Mouse (Mus musculus) thymus, postnatal 14 days (tissue): ENCODE data around the gene Tmem208.

ENCODE experiments used
- DNase-seq: peaks from one replicate; pipeline ENCODE4 v3.0.0; 2021

Tmem208 gene

DNA sequence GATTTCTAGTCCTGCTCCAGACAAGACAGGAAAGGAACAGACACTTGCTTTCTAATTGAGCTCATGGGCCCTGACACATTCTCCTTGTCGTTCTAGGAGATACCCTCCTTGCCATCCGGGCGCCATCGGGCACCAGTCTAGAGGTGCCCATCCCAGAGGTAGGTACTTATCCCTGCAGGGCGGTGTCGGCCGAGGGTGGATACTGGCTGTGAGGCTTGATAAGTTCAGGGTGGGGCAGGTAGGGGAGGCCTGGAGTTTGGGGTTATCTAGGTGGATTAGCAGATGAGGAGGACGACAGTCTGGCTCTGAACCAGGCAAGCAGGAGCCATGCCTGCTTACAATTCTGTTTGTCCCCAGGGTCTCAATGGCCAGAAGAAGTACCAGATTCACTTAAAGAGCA, 26.2 kb upstream of the Tmem208 start:
- no peak for DNase-seq

- no peak for DNase-seq
Measured at GRCm38 (mm10) chr8:105303396-105303795, 22.8 kb upstream of the Tmem208 start.

GRCm38 (mm10) chr8:105303874-105304273, 22.3 kb upstream of the Tmem208 start:
- no peak for DNase-seq

DNA sequence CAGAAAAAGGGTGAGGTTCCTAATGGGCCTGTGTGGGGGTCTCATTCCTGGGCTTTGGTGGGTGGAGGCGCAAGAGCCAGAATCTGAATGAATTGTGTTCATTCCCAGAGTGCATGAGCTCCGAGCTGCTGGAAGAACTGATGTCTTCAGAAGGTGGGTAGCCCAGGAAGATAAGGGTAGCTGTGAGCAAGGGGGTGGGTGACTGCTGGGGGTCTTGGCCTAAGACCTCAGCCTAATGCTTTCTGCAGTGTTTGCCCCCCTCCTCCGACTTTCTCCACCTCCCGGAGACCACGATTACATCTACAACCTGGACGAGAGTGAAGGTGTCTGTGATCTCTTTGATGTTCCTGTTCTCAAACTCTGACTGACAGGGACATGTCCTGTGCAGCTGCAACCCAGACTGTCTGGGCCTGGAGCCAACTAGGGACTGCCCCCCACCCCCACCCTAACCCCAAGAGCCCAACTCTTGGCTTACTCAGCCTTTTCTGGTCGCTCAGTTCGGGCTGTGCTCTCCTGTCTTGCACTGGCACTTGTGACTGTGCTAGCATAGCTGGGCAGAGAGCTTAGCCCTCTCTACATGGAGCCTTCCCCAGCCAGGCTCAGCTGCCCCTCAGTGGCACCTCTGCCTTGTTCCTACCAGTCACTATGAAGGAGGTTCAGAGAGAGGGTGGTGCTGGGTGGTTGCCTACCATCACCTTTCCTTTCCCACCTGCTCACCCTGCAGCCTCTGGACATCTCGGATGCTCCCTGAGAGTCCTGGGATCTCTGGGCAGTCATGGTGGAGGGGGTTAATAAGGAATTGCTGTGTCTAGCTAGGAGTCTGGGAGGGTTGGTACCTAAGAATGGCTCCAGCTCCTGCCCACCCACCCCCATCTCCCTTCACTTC, 21.6 kb upstream of the Tmem208 start:
- DNase-seq: no peak

DNA sequence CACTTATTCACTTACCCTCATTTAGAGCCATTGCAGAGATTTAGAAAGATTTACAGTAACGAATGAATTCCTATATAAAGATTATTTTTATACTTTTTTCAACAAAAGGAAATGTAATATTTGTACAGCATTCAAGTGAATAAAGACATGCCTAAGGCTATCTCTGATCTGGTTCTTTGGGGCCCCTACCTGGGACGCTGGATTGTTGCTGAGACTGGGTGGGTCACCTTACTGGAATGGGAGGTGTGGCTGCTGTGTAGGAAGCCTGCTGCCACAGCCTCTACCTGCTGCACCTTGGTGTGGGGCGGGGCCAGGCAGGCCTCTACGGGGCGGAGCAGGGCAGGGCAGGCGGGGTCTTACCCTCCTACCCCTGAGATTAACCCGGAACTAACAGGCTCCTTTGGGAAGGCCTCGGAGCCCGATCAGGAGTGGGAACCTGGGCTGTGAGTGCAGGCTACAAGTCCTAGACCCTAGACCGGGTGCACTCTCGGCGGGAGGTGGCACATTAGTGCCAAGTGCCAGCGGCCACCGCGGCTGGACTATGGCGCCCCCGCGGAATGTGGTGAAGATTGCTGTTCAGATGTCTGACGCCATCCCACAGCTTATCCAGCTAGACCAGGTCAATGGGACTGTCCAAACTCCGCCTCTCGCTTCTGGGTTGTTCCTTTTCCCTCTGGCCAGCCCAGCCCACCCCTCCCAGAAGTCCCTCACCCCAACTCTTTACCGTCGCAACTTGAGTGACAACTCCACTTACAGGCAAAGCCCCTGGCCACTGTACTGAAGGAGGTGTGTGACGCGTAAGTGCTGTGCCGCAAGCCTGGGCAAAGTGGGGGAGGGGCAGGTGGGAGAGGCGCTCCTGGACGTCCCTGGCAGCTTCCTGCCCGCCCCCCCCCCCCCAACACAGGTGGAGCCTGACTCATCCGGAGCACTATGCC, 20.7 kb upstream of the Tmem208 start, which contains the start of gene Elmo3:
Elmo3 (plus strand) TSS at position 391 of the 935 bp plus-strand sequence.
- peak; percentile 79 for DNase-seq

GRCm38 (mm10) chr8:105306146-105306691, 19.9 kb upstream of the Tmem208 start:
- no peak for DNase-seq

- no peak for DNase-seq
Measured at GRCm38 (mm10) chr8:105307670-105308069, 18.5 kb upstream of the Tmem208 start.

GRCm38 (mm10) chr8:105308428-105308827, 17.7 kb upstream of the Tmem208 start:
- DNase-seq: no peak

DNA sequence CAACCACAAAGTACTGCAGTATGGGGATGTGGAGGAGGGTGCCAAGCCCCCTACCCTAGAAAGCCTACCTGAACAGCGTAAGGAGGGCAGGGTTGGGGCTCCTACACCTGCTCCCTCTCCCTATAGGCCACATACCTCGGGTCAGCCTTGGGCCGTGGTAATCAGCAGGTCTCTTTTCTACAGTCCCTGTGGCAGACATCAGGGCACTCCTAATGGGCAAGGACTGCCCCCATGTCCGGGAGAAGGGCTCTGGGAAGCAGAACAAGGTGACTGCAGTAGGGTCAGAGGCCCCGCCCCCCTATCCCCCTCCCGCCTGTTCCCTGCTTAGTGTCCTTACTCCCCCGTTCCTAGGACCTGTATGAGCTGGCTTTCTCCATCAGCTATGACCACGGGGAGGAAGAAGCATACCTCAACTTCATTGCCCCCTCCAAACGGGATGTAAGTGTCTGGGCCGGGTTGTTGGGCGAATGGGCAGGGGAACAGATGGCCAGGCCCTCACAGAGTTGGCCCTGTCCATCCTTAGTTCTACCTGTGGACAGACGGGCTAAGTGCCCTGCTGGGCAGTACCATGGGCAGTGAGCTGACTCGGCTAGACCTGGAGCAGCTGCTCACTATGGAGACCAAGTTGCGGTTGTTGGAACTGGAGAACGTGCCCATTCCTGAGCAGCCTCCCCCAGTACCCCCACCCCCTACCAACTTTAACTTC, 16.9 kb upstream of the Tmem208 start:
- DNase-seq: no peak

GRCm38 (mm10) chr8:105310118-105310517, 16.0 kb upstream of the Tmem208 start:
- no peak for DNase-seq

GRCm38 (mm10) chr8:105311718-105312117, 14.4 kb upstream of the Tmem208 start:
- DNase-seq: no peak

GRCm38 (mm10) chr8:105312891-105313481, 13.2 kb upstream of the Tmem208 start:
- no peak for DNase-seq

DNA sequence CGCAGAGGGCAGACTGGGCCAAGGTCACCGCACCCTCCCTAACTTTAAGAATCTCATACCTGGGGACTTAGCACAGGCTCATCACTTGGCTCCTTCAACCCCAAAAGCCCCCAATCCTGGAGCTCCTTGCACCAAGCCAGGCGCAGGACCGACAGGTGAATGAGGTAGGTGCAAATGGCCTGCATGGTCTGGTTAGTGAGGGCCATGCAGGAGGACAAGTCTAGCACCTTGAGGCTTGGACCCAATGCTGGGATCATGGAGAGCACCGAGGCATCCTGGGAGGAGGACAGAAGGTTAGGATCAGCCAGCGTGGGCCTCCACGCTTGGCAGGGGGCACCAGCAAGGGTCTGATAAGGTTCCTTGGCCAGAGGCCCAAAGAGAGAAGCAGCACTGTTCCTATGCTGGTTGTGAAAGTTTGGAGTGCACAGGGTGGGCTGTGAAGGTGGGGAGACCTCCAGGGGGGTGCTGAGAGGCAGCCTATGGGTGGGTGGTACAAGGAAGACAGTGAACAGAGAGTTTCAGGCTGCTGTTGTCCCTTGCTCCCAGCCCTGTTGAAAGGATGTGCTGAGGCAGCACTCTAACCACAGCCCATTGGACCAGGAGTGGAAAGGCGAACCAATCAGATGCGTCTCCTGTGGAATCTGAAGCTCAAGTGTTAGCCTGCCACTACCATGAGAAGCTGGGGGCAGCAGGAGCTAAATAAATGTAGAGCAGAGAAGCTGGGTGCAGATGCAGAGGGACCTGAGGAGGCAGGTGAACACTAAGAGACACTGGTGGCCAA, 12.3 kb upstream of the Tmem208 start:
- DNase-seq: no peak

GRCm38 (mm10) chr8:105315073-105315769, 10.9 kb upstream of the Tmem208 start:
- DNase-seq: no peak

DNA sequence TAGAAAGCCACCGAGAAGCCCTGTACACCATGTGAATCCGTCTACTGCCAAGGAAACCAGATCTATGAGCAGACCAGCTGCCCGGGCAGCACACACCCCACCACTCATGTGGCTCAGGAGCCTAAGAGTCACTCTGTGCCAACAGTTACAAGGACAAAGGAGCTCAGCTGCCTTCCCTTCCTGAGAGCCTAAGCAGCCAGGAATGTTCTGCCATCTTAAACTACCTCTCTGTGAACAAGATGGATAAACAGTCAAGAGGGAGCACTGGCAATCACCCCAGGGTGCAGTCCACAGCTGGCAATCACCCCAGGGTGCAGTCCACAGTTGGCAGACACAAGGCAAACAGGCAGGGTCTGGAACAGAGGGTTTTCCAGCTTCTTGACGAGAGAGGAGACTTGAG, 8.2 kb upstream of the Tmem208 start:
- DNase-seq: no peak

GRCm38 (mm10) chr8:105318662-105319190, 7.4 kb upstream of the Tmem208 start:
- no peak for DNase-seq

DNA sequence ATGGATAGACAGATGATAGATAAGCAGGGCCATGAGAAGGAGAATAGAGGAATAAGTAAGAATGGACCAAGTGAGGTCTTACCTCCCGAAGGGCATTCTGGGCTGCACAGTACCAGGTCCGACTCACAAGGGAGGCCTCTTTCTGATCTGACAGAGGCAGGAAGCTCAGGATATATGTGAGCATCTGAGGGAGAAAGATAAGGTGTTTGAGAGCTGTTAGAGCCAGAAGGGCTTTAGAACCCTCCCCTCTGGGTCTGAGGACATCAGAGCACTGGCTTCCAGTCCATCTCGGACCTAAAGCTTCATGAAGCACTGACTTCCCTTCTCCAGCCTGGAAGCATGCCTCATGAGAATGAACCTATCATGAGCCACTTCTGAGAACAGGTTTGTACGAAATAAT, 3.0 kb upstream of the Tmem208 start:
- no peak for DNase-seq

- DNase-seq: peak; percentile 47
Measured at GRCm38 (mm10) chr8:105325641-105326093, 487 bp upstream of the Tmem208 start.

- DNase-seq: no peak
Measured at GRCm38 (mm10) chr8:105326968-105327367, 814 bp downstream of the Tmem208 start.

DNA sequence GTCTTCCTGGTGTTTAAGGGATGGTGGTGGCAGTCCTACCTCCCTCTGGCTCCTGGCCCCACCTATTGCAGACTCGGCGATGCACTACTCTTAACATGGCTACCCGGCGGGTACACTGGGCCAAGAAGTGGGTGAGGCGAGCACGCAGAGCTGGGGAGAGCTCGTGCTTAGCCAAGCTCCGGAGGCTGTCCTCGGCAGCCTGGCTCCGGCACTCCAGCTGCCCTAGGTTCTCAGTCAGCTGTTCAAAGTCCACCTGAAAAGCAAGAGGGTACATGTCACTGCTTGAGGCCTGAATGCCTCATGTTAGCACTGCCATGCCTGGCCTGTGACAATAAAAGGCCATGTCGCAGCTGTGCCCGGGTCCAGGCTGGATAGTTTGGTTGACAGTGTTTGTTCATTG, 4.2 kb downstream of the Tmem208 start:
- no peak for DNase-seq
